Mouse (Mus musculus) heart, embryonic 16.5 days (tissue): ENCODE data around the gene Camta1. TPM values are rescaled to one million over a fixed set of nuclear protein-coding genes. Genes with fewer than 3 reads are reported as not detected.

ENCODE experiments used
- ATAC-seq: fragments of 200-750 bp; cut with Nextera tagmentation; replicated peaks from 2 replicates; pipeline ENCODE4 v1.8.0; 2017; ENCODE audit warnings: moderate number of reproducible peaks; ENCODE audit not compliant: insufficient read depth, low FRiP score; ENCODE audit errors: extremely low read depth
- H3K27ac ChIP-seq: fragments of 300-500 bp; sonication (generic); 2 replicates; pipeline ENCODE4 v1.5.1; 2014; ENCODE audit warnings: mild to moderate bottlenecking, low read length, control low read depth, moderate library complexity
- H3K27me3 ChIP-seq: fragments of 300-500 bp; sonication (generic); 2 replicates; pipeline ENCODE4 v1.6.1; 2014; ENCODE audit warnings: low read length, mixed read lengths; ENCODE audit not compliant: control insufficient read depth, insufficient read depth
- H3K36me3 ChIP-seq: fragments of 300-500 bp; sonication (generic); 2 replicates; pipeline ENCODE4 v1.6.1; 2014; ENCODE audit not compliant: control insufficient read depth, insufficient read depth
- H3K4me1 ChIP-seq: fragments of 300-500 bp; sonication (generic); 2 replicates; pipeline ENCODE4 v1.6.1; 2014; ENCODE audit warnings: low read length, mixed read lengths; ENCODE audit not compliant: control insufficient read depth, insufficient read depth
- H3K4me2 ChIP-seq: fragments of 300-500 bp; sonication (generic); 2 replicates; pipeline ENCODE4 v1.6.1; 2014; ENCODE audit warnings: low read depth, mild to moderate bottlenecking, control low read depth, low read length
- H3K4me3 ChIP-seq: fragments of 300-500 bp; sonication (generic); 2 replicates; pipeline ENCODE4 v1.5.1; 2014; ENCODE audit warnings: mild to moderate bottlenecking, control low read depth, low read length
- H3K9ac ChIP-seq: fragments of 300-500 bp; sonication (generic); 2 replicates; pipeline ENCODE4 v1.6.1; 2014; ENCODE audit warnings: low read length, control low read depth
- H3K9me3 ChIP-seq: fragments of 300-500 bp; sonication (generic); replicated peaks from 2 replicates; pipeline ENCODE4 v1.6.1; 2016; ENCODE audit warnings: low read length; ENCODE audit not compliant: control insufficient read depth
- WGBS: fragments of 180-500 bp; shearing (Covaris S2); extraction: QIAGEN DNeasy Blood & Tissue Kit; methylation state at CpG from one replicate; pipeline ENCODE4 v1.1.7; 2014; 5-methylcytosine and 5-hydroxymethylcytosine counted together
- polyA plus RNA-seq: library from polyadenylated mRNA; unstranded; fragments of >200 nt; fragmentation: Nextera tagmentation; extraction: Ambion mirVana; gene quantifications from 2 replicates; pipeline ENCODE4 v1.2.1, GENCODE M21; 2015

Gene Camta1
- polyA plus RNA-seq, 1 experiment from 2014 or later: 141 TPM

DNA sequence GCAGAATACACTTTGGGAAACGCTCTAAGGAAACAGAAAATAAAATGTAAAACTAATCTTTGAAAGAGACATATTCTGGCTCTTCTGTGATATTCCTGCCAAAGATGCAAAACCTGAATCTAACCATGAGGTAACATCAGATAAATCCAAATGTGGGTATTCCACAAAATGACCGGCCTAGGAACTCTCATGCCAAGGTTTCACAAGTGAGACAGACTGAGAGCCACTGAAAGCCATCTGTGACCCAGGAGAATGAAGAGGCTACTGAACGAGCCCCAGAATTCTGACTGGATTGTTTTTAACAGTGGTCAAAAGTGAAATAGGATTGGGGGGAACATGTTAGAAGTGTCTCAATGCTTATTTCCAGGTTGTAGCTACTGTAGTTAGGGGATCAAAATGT, 25.8 kb downstream of the Camta1 start:
- 83% methylated on average over 3 of the region's 3 CpGs for WGBS
- Histone ChIP-seq H3K27me3 (no peaks in the 10 kb centered on the region), H3K9ac (no peak overlapping the region), H3K36me3 (no peaks in the 10 kb centered on the region), H3K4me3 (no peak overlapping the region), H3K4me2 (no peak overlapping the region), H3K4me1 (peaks cover 8% of the 10 kb centered on the region; the same call in 1 of the 2 replicates), H3K27ac (no peak overlapping the region), H3K9me3 (no peaks in the 10 kb centered on the region)
- ATAC-seq: no peak

DNA sequence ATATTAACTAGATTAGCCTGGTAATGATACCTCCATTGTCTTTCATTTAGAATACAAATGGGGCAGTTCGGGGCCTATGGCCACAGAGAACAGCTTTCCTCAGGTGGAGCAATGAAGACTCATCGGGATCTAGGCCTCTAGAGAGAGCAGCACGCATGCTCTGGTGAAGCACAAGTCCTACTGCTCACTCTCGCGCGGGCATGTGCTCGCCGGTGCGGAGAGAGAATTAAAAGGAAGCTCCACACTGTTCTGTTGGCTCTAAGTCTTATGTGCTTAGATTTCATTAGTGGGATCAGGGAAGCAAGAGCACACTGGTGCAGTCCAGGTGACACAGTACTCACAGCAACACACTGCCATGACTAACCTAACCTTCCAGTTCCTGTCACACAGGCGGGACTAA, 27.1 kb downstream of the Camta1 start:
- no peak overlapping the region for H3K27ac ChIP-seq
- no peak overlapping the region for H3K4me2 ChIP-seq
- no peaks in the 10 kb centered on the region for H3K9me3 ChIP-seq
- WGBS: 92% methylated on average over 10 of the region's 10 CpGs
- no peaks in the 10 kb centered on the region for H3K27me3 ChIP-seq
- peaks cover 3% of the 10 kb centered on the region; the same call in 1 of the 2 replicates for H3K4me1 ChIP-seq
- H3K36me3 ChIP-seq: no peaks in the 10 kb centered on the region
- H3K4me3 ChIP-seq: no peak overlapping the region
- H3K9ac ChIP-seq: no peak overlapping the region
- ATAC-seq: no peak

DNA sequence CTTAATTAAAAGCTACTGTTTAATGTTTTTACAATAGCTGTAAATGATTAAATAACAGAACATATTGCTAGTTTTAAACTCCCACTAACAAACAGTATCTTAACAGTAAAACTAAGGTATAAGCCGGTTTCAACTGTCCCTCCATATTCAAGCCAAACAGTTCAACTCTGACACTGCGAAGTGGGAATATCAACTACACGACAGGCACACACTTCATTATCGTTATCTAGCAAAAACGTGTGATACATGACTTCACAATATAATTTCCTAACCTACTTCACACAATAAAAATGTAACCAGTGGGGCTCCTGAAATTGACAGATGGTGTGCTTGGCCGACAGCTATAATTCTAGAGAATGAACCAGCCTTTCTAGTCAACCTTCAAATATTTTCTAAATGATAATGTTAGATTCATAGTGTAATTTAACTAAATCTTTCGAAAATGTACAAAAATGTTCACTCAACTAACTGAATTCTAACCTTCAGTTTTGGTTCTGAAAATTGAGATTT, 27.7 kb downstream of the Camta1 start:
- Histone ChIP-seq H3K4me2 (no peak overlapping the region), H3K4me3 (no peak overlapping the region), H3K27ac (no peak overlapping the region), H3K4me1 (no peaks in the 10 kb centered on the region), H3K27me3 (no peaks in the 10 kb centered on the region), H3K36me3 (no peaks in the 10 kb centered on the region), H3K9me3 (no peaks in the 10 kb centered on the region), H3K9ac (no peak overlapping the region)
- no peak for ATAC-seq
- 81% methylated on average over 7 of the region's 7 CpGs for WGBS

DNA sequence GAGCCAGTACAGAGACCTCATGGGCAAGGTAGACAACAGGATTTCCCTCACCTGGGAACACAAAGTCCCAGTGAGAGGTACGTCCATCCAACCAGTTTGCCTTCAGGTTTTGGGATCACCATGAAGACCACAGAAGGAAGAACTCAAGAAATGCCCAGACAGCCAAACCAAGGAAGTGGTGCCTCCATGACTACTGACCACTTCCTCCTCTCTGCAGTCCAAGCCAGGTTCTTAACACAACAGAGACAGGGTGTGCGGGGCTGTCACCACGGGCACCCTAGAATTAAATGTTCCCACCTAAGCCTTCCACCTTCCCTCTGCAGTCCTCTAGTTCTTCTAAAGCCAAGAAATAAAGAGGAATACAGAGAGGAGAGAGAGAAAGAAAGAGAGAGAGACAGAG, 33.8 kb downstream of the Camta1 start:
- no peaks in the 10 kb centered on the region for H3K9me3 ChIP-seq
- 89% methylated on average over 3 of the region's 3 CpGs for WGBS
- H3K27me3 ChIP-seq: no peaks in the 10 kb centered on the region
- H3K4me2 ChIP-seq: no peak overlapping the region
- H3K36me3 ChIP-seq: 0 out of 2 replicates have a peak, but pooled peaks cover 3% of the 10 kb centered on the region
- H3K27ac ChIP-seq: no peak overlapping the region
- no peak for ATAC-seq
- H3K4me3 ChIP-seq: no peak overlapping the region
- peaks cover 2% of the 10 kb centered on the region; the same call in 1 of the 2 replicates for H3K4me1 ChIP-seq
- H3K9ac ChIP-seq: no peak overlapping the region

DNA sequence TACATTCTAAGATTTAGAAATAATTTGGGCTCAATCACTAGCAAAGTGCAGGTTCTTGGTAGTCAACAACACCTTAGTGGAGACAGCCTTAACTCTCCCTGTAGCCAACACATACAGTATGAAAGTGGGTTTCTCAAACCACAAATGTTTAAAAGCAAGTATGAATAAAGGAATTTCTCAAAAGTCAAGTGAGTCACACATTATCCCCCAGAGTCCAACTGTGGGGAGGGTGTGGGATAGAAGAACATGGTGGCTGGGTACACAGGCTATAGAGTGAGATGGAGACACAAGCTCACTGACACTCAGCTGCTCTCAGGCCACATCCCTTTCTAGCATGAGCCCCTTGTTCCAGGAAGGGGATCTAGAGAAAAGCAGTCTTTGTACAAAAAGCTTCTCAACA, 34.3 kb downstream of the Camta1 start:
- ATAC-seq: no peak
- Histone ChIP-seq H3K9ac (no peak overlapping the region), H3K4me1 (peaks cover 2% of the 10 kb centered on the region; the same call in 1 of the 2 replicates)

DNA sequence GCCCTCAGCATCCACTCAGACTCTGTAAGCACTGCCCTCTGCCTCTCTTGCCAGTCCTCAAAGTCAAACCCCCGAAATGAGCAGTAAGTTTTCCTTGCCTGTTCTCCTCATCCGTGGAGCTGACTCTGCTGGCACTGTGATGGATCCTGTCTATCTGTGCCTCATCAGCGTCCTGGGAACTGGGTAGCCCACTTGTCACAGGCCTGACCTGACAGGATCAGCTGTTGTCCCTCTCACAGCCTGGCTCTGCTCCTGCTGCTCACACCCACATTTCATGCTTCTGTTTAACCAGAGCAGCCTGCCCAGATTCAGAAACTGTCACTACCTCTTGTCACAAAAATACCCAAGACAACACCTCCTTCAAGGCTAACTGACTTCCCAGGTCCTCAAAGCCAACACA, 37.7 kb downstream of the Camta1 start:
- H3K4me2 ChIP-seq: no peak overlapping the region
- H3K9me3 ChIP-seq: no peaks in the 10 kb centered on the region
- H3K4me3 ChIP-seq: no peak overlapping the region
- no peak for ATAC-seq
- H3K9ac ChIP-seq: no peak overlapping the region
- H3K27me3 ChIP-seq: no peaks in the 10 kb centered on the region
- H3K4me1 ChIP-seq: peaks cover 2% of the 10 kb centered on the region; the same call in 1 of the 2 replicates
- whole genome bisulfite sequencing: 44% methylated on average over 3 of the region's 3 CpGs
- 0 out of 2 replicates have a peak, but pooled peaks cover 5% of the 10 kb centered on the region for H3K36me3 ChIP-seq
- H3K27ac ChIP-seq: no peak overlapping the region

More for the DNA sequence above, 34.3 kb downstream of the Camta1 start:
- Histone ChIP-seq H3K4me2 (no peak overlapping the region), H3K9me3 (no peaks in the 10 kb centered on the region), H3K36me3 (0 out of 2 replicates have a peak, but pooled peaks cover 3% of the 10 kb centered on the region), H3K27ac (no peak overlapping the region), H3K4me3 (no peak overlapping the region), H3K27me3 (no peaks in the 10 kb centered on the region)

DNA sequence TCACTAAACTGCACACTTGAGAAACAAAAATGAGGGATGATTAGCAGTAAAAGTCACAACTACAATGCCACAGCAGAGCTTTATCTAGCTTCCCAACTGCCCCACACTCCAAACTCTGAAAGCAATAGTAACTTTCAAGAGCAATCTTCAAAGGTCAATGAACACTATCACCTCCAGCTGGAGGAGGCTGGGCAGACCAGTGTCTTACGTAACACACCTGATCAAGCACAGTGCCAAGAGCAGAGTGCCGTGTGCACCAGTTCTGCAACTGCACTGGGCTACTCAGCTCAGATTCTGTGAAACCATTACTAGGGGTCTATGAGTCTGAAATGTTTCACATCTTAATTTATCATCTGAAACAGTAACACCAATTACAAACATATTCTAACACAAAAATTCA, 38.7 kb downstream of the Camta1 start:
- Histone ChIP-seq H3K36me3 (0 out of 2 replicates have a peak, but pooled peaks cover 5% of the 10 kb centered on the region), H3K27me3 (no peaks in the 10 kb centered on the region), H3K4me3 (no peak overlapping the region), H3K4me1 (peaks cover 2% of the 10 kb centered on the region; the same call in 1 of the 2 replicates), H3K4me2 (no peak overlapping the region), H3K27ac (no peak overlapping the region), H3K9me3 (no peaks in the 10 kb centered on the region), H3K9ac (no peak overlapping the region)
- no peak for ATAC-seq
- 50% methylated on average over 2 of the region's 2 CpGs for WGBS

DNA sequence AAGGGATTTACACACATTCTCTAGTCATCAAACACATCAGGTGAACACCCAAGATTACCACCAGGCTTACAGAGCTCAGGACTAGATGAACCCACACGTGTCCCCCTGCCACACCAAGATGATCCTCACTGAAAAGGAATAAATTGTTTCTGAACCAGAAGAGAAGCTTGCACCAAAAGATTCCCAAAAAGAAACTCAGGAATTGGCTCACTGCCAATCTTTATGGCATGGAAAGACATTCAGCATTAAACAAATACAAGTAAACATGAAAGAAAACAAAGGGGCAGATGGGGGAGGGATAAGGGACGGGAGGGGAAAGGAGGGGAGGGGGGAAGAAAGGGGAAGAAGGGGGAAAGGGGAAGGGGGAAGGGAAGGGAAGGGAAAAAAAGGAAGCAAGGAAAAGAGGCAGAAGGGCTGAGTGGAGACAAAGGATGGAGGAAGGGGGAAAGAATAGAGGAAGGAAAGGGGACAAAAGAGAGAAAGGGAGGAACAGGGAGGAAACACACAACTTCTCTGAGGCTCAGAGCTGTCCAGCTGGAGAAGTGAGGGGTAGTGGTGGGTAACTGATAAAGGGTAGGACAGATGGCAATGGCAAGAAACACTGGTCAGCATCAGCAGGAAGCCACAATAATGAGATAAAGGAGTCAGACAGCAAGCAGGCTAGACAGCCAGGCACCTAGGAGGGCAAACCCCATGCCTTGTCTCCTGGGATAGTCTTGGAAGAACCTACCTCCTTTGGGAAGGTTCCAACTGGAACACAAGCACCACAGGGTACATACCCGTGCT, 43.5 kb downstream of the Camta1 start:
- H3K27me3 ChIP-seq: no peaks in the 10 kb centered on the region
- no peak overlapping the region for H3K9ac ChIP-seq
- H3K36me3 ChIP-seq: 0 out of 2 replicates have a peak, but pooled peaks cover 2% of the 10 kb centered on the region
- no peaks in the 10 kb centered on the region for H3K9me3 ChIP-seq
- H3K4me1 ChIP-seq: no peaks in the 10 kb centered on the region
- WGBS: 46% methylated on average over 3 of the region's 3 CpGs
- no peak overlapping the region for H3K4me3 ChIP-seq
- H3K4me2 ChIP-seq: no peak overlapping the region
- no peak overlapping the region for H3K27ac ChIP-seq
- ATAC-seq: no peak

DNA sequence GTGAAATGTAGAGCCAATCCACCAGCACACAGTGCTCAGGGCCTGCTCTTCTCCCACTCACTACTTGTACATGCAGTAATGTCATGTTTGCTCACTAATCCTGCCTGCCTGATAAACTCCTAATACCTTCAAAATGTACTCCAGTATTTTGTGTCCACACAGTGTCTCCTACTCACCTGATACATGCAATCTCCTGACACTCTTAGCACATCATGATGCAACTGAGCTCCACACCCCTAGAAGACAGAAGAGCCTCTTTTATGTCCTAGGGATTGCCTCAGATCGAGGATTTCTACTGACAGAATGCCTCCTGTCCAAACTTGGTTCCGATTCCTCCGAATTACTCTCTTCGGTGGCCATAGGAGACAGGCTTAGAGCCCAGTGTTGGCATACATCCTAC, 48.0 kb downstream of the Camta1 start:
- Histone ChIP-seq H3K9me3 (no peaks in the 10 kb centered on the region), H3K27ac (no peak overlapping the region), H3K4me3 (no peak overlapping the region), H3K27me3 (no peaks in the 10 kb centered on the region), H3K9ac (no peak overlapping the region), H3K4me1 (no peaks in the 10 kb centered on the region), H3K36me3 (no peaks in the 10 kb centered on the region), H3K4me2 (no peak overlapping the region)
- WGBS: 95% methylated on average over 4 of the region's 4 CpGs
- ATAC-seq: no peak
